Mouse (Mus musculus) bone marrow, adult 2 months (tissue): ENCODE measurements around the gene Ssrp1.

Experiments used
- CTCF ChIP-seq: fragments of 200-500 bp; IDR thresholded peaks from 2 replicates; pipeline ENCODE4 v1.5.1; 2011; ENCODE audit warnings: low read length, control low read depth; ENCODE audit not compliant: control insufficient read depth, insufficient read depth
- POLR2A ChIP-seq: fragments of 200-500 bp; IDR thresholded peaks from 2 replicates; pipeline ENCODE4 v1.6.1; 2011; ENCODE audit warnings: low read depth, mild to moderate bottlenecking, control low read depth, low read length, borderline replicate concordance; ENCODE audit not compliant: control insufficient read depth

DNA sequence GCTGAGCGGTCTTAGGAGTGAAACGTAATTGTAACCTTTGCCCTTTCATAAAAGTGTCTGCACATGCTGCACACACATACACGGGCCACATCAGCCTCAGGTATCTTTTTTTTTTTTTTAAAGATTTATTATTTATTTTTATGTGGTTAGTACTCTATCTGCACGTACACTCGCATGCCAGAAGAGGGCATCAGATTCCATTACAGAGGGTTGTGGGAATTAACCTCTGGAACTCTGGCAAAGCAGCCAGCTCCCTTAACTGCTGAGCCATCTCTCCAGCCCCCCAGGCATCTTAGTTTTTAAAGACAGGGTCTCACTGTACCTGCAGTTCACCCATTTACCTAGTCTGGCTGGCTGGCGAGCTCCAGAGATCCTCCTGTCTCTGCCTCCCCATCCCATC is 22.6 kb downstream of the Ssrp1 start:
- TF ChIP-seq CTCF (no peak), POLR2A (no peak)
